Mouse (Mus musculus) left cerebral cortex, adult 2 months (tissue): ENCODE results near the gene Lgals12. TPM values are rescaled to one million over a fixed set of nuclear protein-coding genes. Genes with fewer than 3 reads are reported as not detected.

Experiments
- DNase-seq, 2 experiments: peaks; one replicate each; pipeline ENCODE4 v3.0.0; 2021 to 2022; ENCODE audit warnings: low spot score in 2 of 2, mixed read lengths in 1 of 2; ENCODE audit errors: extremely low spot score in 1 of 2
- H3K27ac ChIP-seq: fragments of 200-600 bp; 2 replicates; pipeline ENCODE4 v1.8.1; 2022
- H3K4me3 ChIP-seq: fragments of 200-600 bp; 2 replicates; pipeline ENCODE4 v1.8.1; 2022
- CTCF ChIP-seq: fragments of 200-600 bp; IDR thresholded peaks from 2 replicates; pipeline ENCODE4 v1.8.1; 2022; ENCODE audit warnings: antibody characterized with exemption, mild to moderate bottlenecking, moderate library complexity
- intact Hi-C: fragments of 180-260 bp; cut with DNase I; formaldehyde crosslinking; loops from one replicate; pipeline ENCODE4 v1.15.1; 2025
- total RNA-seq, 2 experiments: library from RNA; stranded (reverse); gene quantifications; 2 replicates each; pipeline ENCODE4 v1.2.3; 2021

Lgals12 gene
- total RNA-seq, 2 experiments from 2014 or later = 0.48 to 0.49 TPM

DNA sequence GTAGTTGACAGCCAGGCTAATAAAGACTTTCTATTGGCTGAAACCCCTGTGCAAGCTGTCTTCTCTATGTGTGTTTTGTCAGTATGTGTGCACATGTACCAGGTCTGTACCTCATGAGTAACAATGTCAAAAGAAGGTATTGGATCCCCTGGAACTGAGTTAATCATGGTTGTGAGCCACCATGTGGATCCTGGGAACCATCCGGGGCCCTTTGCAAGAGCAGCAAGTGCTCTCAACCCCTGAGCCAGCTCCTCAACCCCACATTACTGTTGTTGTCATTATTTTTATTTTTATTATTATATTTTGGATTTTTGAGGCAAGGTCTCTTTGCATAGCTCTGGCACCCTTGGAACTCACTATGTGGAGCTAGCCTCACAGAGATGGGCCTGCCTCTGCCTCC lies 50.4 kb downstream of the Lgals12 start:
- TF ChIP-seq CTCF = no peak
- intact Hi-C loops = no loop called here
- H3K4me3 ChIP-seq = no peak overlapping the region
- no peak overlapping the region for H3K27ac ChIP-seq
- DNase-seq = no peak

DNA sequence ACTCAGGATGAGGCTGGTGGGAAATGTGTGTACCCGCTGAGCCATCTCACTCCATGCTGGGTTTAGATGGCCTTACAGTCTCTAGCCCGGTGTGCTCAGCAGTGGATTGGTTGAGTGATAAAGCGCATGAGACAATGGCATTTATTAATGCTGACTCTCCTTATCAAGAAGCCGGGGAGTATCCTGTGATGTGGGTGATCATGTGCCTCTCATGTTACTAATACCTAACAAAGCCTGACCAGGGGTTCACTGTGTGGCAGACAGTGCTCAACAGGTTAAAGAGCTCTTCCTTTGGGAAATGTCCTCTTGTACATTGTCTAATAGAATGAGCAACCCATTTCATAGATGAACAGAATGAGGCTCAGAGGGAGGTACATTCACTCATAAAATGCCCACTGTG lies 52.1 kb downstream of the Lgals12 start:
- no peak for TF ChIP-seq CTCF
- Histone ChIP-seq H3K4me3 (no peak overlapping the region), H3K27ac (no peak overlapping the region)
- intact Hi-C loops = no loop called here
- no peak for DNase-seq

DNA sequence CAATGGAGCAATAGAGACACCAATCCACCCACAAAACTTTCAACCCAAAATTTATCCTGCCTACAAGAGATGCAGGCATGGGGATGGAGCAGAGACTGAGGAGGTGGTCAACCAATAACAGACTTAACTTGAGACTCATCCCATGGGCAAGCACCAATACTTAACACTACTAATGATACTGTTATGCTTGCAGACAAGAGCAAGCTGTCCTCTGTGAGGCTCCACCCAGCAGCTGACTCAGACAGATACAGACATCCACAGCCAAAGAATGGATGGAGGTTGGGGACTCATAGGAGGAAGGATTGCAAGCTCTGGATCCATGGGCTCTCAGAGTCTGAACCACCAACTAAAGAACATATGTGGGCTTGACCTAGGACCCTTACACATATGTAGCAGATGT lies 53.6 kb downstream of the Lgals12 start:
- DNase-seq = no peak
- TF ChIP-seq CTCF = no peak
- Histone ChIP-seq H3K27ac (no peak overlapping the region), H3K4me3 (no peak overlapping the region)
- intact Hi-C loops = no loop called here

DNA sequence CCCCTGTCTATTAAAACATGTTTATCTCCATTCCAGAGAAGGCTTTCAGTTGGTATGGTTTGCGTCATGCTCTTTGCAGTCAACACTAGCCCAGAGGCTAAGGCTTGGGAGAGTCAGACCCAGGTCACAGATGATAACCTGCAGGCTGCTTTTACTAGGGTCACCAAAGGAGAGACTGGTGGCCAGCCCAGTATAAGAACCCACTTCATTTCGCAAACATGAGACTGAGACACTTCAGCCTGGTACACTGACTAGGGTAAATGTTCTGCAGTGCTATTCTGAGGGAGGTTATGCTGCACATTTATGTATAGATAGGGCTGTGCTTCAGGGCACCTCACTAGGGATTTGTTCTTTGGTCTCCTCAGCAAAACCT lies 54.7 kb downstream of the Lgals12 start:
- DNase-seq = no peak
- TF ChIP-seq CTCF = no peak
- intact Hi-C loops = no loop called here
- Histone ChIP-seq H3K4me3 (no peak overlapping the region), H3K27ac (no peak overlapping the region)

DNA sequence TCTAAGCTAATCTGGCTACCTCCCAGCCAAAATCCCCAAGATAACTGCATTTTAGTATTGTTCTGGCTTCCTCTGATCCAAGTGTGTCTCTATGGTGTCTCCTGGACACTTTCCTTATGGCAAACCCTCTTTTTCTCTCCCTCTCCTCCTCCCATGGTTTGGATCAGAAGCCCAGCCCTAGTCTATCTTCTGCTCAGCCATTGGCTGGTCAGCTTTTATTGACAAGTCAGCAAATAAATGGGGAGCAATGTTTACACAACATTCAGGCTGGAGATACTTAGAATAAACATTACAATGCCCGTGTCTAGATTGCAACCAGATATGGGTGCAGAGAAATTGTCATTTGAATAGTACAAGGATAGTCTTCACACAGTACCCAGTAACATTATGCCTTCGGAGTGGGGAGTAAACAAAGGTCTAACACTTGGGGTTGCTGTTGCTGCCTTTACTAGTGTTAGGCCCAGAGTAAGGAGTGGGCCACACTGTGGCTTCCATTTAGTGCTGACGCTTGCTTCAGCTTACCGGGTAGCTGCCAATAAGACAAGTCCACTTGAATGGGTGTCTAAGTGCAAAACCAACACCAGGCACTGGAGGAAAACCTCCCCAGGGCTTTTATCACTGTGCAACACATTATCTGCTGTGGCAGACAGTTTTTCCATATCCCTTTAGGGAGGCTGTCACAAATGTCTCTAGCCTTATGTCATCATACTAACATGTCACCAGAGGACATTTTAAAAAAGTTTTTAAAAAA lies 55.3 kb downstream of the Lgals12 start:
- DNase-seq = no peak
- TF ChIP-seq CTCF = no peak
- H3K27ac ChIP-seq = no peak overlapping the region
- intact Hi-C loops = no loop called here
- no peak overlapping the region for H3K4me3 ChIP-seq

DNA sequence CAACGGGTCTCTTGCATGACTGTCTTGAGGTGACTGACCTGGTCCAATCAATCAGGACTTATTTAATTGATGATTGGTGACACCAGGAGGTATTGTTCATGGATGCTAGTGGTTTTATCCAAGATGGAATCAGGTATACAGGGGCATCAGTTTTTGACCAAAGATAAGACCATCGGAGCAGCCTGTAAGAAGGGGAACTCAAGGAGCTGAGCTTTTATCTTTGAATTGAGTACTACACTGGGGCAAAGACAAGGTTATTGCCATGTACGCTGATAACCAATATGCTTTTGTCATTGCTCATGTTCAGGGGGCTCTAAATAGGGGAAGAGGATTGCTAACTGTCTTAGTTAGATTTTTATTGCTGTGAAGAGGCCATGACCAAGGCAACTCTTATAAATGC lies 58.1 kb downstream of the Lgals12 start:
- Histone ChIP-seq H3K27ac (no peak overlapping the region), H3K4me3 (no peak overlapping the region)
- intact Hi-C loops = no loop called here
- DNase-seq = no peak
- no peak for TF ChIP-seq CTCF

Other genes with a start within 250 kb of the Lgals12 start
- 10 to 100 TPM; 27.9 to 28.0 TPM for gene Spindoc, start 224.2 kb downstream of the Lgals12 start, total RNA-seq
- 10 to 100 TPM; 32.1 to 34.1 TPM for gene 2700081O15Rik, start 189.6 kb downstream of the Lgals12 start, total RNA-seq
- 100 to 1,000 TPM; 792 to 823 TPM for gene Rtn3, start 123.9 kb downstream of the Lgals12 start, total RNA-seq
- gene Atl3, start 113.2 kb downstream of the Lgals12 start, total RNA-seq = 10 to 100 TPM; 21.8 to 23.6 TPM
- gene Pla2g16, start 49.7 kb downstream of the Lgals12 start, total RNA-seq = 10 to 100 TPM; 26.8 to 30.8 TPM
- not detected for gene Hrasls5, start 5.3 kb upstream of the Lgals12 start, total RNA-seq
- not detected for gene Slc22a19, start 104.1 kb upstream of the Lgals12 start, total RNA-seq
- gene Slc22a26, start 195.5 kb upstream of the Lgals12 start, total RNA-seq = not detected